Mouse (Mus musculus) T-helper 17 cell (primary cell): ENCODE results near the gene Tmprss4.

Source experiments
- in situ Hi-C, 2 experiments: fragments of 300-600 bp; cut with MboI, MseI; formaldehyde crosslinking; loops; 1 replicate in 1 of 2; 2 replicates in 1 of 2; pipeline ENCODE4 v1.15.1; 2025; ENCODE audit warnings: high pct_unique_total_duplicates in 2 of 2

Gene Tmprss4

GRCm38 (mm10) chr9:45203797-45204410, at the start of gene Tmprss4:
TSS of gene Tmprss4 (minus strand) at chr9:45204092.
- in situ Hi-C loops, result no loop called here

GRCm38 (mm10) chr9:45252395-45252794, 48.5 kb upstream of the Tmprss4 start:
- in situ Hi-C loops, result no loop called here

GRCm38 (mm10) chr9:45251990-45252389, 48.1 kb upstream of the Tmprss4 start:
- in situ Hi-C loops, result no loop called here

GRCm38 (mm10) chr9:45251281-45251680, 47.4 kb upstream of the Tmprss4 start:
- in situ Hi-C loops, result no loop called here

DNA sequence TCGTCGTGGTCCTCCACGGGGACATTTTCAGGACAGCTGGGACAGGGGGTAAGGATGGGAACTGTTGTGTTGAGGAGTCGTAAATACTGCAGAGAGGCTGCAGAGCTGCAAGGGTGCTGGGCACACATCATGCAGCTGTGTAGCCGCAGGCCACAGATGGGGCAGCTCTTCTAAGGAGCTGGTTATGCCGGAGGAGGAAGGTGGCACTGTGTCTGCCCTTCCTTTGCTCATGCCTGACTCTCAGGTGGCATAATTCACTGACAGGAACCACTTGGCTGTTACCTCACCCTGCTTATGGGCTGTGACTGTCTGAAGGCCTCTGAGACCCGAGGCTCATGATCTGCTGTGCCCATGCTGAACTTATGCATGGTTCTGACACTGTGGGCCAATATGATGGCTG, 46.4 kb upstream of the Tmprss4 start:
- in situ Hi-C loops, result no loop called here

GRCm38 (mm10) chr9:45247536-45247935, 43.6 kb upstream of the Tmprss4 start:
- in situ Hi-C loops, result no loop called here

- in situ Hi-C loops, result no loop called here
Measured at GRCm38 (mm10) chr9:45246060-45246459, 42.2 kb upstream of the Tmprss4 start.

GRCm38 (mm10) chr9:45245432-45245831, 41.5 kb upstream of the Tmprss4 start:
- in situ Hi-C loops, result no loop called here

DNA sequence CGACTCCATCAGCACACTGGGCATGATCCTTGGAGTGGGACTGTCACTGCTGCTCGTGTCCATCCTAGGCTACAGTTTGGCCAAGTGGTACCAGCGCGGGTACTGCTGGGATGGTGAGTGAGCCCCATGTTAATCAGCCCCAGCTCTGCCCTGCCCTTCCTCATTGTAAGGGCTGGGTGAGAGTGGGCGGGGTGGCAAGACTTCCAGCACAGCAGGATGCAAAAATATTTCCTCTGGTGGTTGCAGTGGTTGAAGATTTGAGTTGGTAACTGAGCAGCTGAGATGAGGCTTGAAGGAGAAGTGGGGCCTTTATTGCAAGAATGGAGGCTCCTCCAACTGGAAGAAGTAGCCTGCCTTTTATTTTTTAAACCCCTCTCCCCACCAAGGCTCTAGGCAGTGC, 37.5 kb upstream of the Tmprss4 start:
- in situ Hi-C loops, result no loop called here

- in situ Hi-C loops, result no loop called here
Measured at GRCm38 (mm10) chr9:45236744-45237143, 32.9 kb upstream of the Tmprss4 start.

GRCm38 (mm10) chr9:45235668-45236227, 31.9 kb upstream of the Tmprss4 start:
- in situ Hi-C loops, result no loop called here

DNA sequence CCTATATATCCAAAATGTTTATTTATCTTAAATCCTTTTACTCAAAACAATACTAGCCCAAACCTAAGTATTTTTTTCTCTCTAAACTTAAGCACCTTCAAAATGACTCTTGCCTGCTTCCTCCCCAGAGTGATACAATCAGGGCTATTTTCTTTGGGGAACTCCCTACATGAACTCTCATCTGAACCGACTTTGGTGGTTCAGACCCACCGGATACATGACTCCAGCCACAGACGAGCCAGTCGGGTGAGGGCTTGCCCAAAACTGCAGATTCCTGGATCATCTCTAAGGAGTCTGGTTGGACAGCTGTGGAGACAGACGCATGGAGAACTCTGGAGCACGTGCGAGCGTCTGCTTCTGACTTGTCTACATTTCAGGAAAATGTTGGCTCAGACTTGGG, 25.5 kb upstream of the Tmprss4 start:
- in situ Hi-C loops, result no loop called here

- in situ Hi-C loops, result loop anchor here (5.0 kb wide), 2 partner anchors 81 to 171 kb away; no protein-coding TSS in a partner anchor
Measured at GRCm38 (mm10) chr9:45221567-45221966, 17.7 kb upstream of the Tmprss4 start.

DNA sequence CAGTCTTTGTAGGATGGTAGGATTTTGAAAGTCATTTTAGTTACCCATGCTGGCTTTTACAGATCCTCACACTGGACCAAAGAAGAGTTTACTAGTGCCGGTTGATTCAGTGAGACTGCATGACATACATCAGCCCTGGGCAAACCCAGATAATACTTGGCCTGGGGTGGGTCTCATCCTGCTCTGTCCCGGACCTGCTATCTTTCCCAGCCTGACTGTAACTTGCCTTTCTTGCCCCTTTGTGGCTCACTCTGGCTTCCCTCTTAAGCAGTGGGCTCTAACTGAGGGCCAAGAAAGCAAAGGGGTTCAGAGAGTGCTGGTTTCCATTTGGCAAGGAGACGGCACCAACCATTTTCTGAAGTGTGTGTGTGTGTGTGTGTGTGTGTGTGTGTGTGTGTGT, 15.8 kb upstream of the Tmprss4 start:
- in situ Hi-C loops, result loop anchor here (5.0 kb wide), 2 partner anchors 83 to 173 kb away; no protein-coding TSS in a partner anchor

DNA sequence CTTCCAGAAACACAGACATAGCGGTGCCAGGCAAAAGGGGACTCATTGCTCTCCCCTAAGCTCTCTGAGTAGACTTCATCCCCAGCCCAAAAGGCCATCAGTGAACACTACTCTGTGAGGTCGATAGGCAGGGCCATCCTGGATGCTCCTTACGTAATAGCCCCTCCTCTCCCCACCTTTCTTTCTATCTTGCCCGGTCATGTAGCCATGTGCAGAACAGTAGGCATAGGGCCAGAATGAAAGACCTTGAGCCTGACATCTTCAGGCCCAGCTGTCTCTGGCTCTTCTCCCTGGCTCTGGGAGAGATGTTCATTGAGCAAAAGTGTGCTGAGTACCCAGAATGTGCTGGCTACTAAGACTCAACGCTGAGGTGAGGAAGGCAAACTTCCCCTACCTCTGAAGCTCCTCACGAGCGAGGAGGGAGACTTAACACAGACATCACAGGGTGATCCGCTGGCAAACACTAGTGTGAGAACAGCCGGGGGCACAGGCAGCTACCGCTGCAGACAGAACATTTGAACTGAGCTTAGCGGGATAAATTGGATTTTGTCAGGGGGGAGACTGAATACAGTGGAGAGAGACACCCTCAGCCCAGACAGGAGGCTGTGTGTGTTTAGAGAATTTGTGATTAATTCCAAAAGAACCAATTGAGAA, 11.8 kb upstream of the Tmprss4 start:
- in situ Hi-C loops, result no loop called here

DNA sequence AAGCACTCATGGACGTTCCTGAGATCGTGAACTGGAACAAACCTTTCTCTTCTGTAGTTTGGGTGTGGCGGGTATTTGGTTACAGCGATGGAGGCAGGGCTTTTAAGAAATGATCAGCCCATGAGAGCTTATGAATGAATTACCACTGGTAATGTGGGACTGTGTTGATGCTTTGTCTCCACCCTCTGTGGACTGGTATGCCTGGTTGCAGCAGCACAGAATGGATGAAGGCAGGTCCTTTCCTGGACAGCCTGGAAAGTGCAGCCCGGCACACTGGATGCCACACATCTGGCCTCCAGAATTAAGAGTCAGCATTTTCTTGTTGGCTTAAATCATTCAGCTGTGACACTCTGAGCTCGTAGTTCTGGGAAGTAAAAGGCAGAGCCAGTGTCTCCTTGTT, 8.1 kb upstream of the Tmprss4 start:
- in situ Hi-C loops, result no loop called here

DNA sequence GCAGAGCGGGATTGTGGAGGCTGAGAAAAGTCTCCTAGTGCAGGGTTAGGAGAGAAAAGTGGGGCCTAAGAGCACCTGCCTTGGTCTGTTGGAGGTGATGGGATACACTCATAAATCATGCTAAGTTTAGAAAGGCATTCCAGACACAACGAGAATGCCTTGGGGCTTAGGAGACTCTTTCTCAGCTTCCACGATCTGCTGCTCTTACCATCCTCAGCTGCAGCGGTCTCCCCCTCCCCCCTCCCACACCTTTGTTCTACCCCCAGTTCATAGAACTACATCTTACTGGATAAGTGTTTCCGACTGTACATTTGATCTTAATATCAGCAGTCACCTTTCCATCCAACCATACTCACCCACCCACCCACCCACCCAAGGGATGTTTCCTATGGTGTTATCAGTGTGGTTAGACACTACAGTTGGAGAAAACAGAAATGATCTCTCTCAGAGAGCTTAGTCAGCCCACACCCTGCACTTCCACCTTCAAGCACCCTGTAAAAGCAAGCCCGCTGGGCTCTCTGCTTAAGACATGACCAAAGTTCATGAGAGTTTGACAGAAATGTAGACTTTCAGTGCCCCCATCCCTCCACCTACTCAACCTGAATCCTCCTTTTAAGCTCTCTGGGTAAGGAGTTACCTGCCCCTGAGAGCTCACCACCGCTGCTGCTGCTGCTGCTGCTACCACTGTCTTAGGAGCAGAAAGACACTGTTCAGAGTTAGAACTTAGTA, 3.3 kb upstream of the Tmprss4 start:
- in situ Hi-C loops, result no loop called here

DNA sequence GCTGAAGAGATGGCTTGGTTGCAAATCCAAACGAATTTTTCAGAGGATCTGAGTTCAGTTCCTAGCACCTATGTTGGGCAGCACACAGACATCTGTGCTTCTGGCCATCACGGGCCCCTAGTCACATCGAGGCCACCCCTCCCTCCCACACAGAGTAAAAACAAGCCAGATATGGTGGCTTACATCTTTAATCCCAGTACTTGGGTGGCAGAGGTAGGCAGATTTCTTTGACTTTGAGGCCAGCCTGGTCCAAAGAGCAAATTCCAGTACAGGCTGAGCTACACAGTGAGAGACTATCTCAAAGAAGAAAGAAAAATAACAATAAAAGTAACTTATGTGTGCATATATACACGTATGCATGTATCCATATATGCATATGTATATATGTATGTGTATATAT, 2.2 kb upstream of the Tmprss4 start:
- in situ Hi-C loops, result no loop called here

DNA sequence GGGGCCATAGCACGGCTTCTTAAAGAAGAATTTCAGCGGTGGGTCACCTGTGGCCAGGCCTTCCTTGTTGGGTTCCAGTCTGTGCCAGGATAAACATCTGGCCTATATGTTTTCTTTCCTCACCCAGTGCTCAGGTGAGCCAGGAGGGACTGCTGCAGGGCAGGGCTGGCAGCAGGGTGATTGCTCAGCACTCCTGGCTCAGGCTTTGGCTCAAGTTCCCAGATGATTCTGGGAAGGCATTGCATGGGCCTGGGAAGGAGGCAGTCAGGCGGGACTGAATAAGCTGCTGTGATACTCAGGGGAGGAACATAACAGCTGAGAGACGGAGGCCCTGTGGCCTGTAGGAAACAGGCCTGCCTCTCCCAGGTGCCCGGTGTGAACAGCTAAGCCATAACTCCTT, 1.3 kb upstream of the Tmprss4 start:
- in situ Hi-C loops, result no loop called here

DNA sequence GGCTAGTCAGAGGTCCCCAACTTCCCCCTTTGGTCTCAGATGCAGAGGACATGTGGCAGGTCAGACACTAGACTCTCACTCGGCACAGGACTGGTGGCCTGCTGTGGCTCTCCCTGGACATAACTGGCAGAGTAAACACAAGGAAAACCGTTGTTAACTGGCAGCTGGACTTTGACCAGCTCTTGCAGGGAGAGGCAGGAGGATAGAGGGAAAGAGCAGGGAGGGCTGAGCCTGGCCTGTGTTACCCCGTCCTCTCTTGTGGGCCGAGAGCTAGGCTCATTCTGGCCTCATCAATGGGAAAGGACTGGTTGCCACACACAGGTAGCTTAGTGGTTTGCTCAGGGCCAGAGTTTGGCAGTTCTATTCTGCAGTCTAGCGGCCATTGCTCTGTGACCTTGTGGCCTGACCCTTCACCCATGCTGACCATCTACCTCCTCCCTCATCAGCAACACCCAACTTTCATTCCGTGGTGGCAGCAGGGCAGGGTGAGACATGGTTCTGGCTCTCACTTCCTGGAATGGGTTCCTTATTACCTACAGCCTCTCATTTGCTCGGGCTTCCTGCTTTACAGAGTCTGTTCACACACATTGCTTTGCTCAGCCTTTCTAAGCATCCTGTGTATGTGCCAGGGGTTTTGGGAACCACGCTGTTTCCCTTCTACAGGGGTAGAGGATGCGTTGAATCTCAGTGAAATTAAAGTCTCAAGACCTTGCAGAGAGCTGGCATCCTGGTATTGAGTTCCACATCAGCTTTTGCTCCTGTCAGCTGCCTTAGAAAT, 1.7 kb downstream of the Tmprss4 start:
- in situ Hi-C loops, result no loop called here

GRCm38 (mm10) chr9:45201319-45201947, 2.5 kb downstream of the Tmprss4 start:
- in situ Hi-C loops, result no loop called here
